Mouse (Mus musculus) embryonic facial prominence, embryonic 13.5 days (tissue): ENCODE measurements at regions not wholly inside any gene's neighbourhood (a gene's known extent, or its start where the extent isn't known, plus 50 kb on each side); places are given as distances from the start of the nearest gene placed in this dataset.

ENCODE experiments used
- ATAC-seq: fragments of 200-750 bp; cut with Nextera tagmentation; 2 replicates; pipeline ENCODE4 v1.8.0; 2017; ENCODE audit warnings: low read depth; ENCODE audit not compliant: insufficient number of reproducible peaks, insufficient read depth, low FRiP score, low TSS enrichment
- H3K27ac ChIP-seq: fragments of 300-500 bp; sonication (generic); 2 replicates; pipeline ENCODE4 v1.5.1; 2015; ENCODE audit warnings: moderate library complexity, mild to moderate bottlenecking, inconsistent platforms
- H3K27me3 ChIP-seq: fragments of 300-500 bp; sonication (generic); 2 replicates; pipeline ENCODE4 v1.6.1; 2015; ENCODE audit warnings: mild to moderate bottlenecking, inconsistent platforms
- H3K36me3 ChIP-seq: fragments of 300-500 bp; sonication (generic); 2 replicates; pipeline ENCODE4 v1.6.1; 2015; ENCODE audit warnings: mild to moderate bottlenecking, inconsistent platforms
- H3K4me1 ChIP-seq: fragments of 300-500 bp; sonication (generic); 2 replicates; pipeline ENCODE4 v1.6.1; 2015; ENCODE audit warnings: inconsistent platforms
- H3K4me2 ChIP-seq: fragments of 300-500 bp; sonication (generic); 2 replicates; pipeline ENCODE4 v1.6.1; 2015; ENCODE audit warnings: moderate library complexity, mild to moderate bottlenecking, inconsistent platforms
- H3K4me3 ChIP-seq: fragments of 300-500 bp; sonication (generic); 2 replicates; pipeline ENCODE4 v1.5.1; 2015; ENCODE audit warnings: mild to moderate bottlenecking, inconsistent platforms
- H3K9ac ChIP-seq: fragments of 300-500 bp; sonication (generic); 2 replicates; pipeline ENCODE4 v1.6.1; 2015; ENCODE audit warnings: mild to moderate bottlenecking, inconsistent platforms
- H3K9me3 ChIP-seq: fragments of 300-500 bp; sonication (generic); 2 replicates; pipeline ENCODE4 v1.6.1; 2016; ENCODE audit warnings: inconsistent platforms
- WGBS: fragments of 180-500 bp; shearing (Covaris S2); methylation state at CpG from one replicate; pipeline ENCODE4 v1.1.7; 2015; ENCODE audit warnings: mixed read lengths; 5-methylcytosine and 5-hydroxymethylcytosine counted together

DNA sequence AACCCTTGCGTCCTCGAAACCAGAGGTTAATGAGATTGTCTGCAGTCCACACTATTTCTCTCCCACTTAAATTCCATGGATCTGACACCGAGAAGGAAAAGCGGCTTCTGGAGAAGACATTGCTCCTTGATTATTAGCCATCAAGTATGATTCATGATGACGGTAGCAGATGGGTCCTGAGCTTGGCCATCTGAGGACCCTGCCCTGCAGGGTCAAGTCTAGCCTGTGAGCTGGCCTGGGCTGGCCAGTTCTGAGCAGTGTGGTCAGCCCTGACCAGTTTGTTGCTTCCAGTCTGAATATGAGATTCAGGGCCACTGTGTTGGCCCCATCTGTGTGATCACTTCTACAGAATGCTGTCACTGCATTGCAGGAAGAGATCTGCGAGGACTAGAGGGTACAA lies 1275.9 kb upstream of the A1bg start:
- Histone ChIP-seq H3K4me1 (no peaks in the 10 kb centered on the region), H3K36me3 (no peaks in the 10 kb centered on the region), H3K9me3 (0 out of 2 replicates have a peak, but pooled peaks cover 6% of the 10 kb centered on the region), H3K4me3 (no peak overlapping the region), H3K27ac (no peak overlapping the region), H3K9ac (no peak overlapping the region), H3K27me3 (no peaks in the 10 kb centered on the region), H3K4me2 (no peak overlapping the region)
- no peak for ATAC-seq
- WGBS, result 93% methylated on average over 6 of the region's 6 CpGs

- no peaks in the 10 kb centered on the region for H3K27me3 ChIP-seq
- no peaks in the 10 kb centered on the region for H3K36me3 ChIP-seq
- no peak for ATAC-seq
These were observed 1275.4 kb upstream of the A1bg start for GRCm38 (mm10) chr15:62198194-62198593.

DNA sequence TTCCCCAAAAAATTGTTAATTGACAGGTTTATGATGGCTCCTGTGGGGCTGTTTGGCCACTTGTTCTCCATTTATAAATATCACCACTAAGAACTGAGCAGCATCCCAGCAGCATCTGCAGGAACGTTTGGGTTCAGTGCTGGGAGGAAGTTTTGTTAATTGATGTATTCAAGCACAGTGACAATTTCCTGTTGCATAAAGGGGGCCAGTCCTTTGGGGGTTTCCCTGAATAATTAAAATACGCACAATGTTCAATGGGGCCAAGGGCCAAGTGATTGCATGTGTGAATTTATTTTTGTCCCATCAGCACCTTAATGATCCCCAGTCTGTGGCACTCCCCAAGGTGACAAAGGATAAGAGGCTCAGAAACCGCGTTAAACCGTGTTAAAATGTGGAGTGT lies 1272.6 kb upstream of the A1bg start:
- Histone ChIP-seq H3K4me1 (peaks cover 3% of the 10 kb centered on the region; the same call in 1 of the 2 replicates), H3K9me3 (no peaks in the 10 kb centered on the region), H3K9ac (no peak overlapping the region), H3K4me3 (no peak overlapping the region), H3K27ac (no peak overlapping the region), H3K36me3 (no peaks in the 10 kb centered on the region), H3K4me2 (no peak overlapping the region), H3K27me3 (no peaks in the 10 kb centered on the region)
- no peak for ATAC-seq
- WGBS, result 67% methylated on average over 5 of the region's 5 CpGs

More at GRCm38 (mm10) chr15:62198194-62198593, 1275.4 kb upstream of the A1bg start:
- 0 out of 2 replicates have a peak, but pooled peaks cover 6% of the 10 kb centered on the region for H3K9me3 ChIP-seq
- H3K4me2 ChIP-seq, result no peak overlapping the region
- no peaks in the 10 kb centered on the region for H3K4me1 ChIP-seq
- H3K27ac ChIP-seq, result no peak overlapping the region
- H3K4me3 ChIP-seq, result no peak overlapping the region
- 90% methylated on average over 4 of the region's 4 CpGs for WGBS
- no peak overlapping the region for H3K9ac ChIP-seq

DNA sequence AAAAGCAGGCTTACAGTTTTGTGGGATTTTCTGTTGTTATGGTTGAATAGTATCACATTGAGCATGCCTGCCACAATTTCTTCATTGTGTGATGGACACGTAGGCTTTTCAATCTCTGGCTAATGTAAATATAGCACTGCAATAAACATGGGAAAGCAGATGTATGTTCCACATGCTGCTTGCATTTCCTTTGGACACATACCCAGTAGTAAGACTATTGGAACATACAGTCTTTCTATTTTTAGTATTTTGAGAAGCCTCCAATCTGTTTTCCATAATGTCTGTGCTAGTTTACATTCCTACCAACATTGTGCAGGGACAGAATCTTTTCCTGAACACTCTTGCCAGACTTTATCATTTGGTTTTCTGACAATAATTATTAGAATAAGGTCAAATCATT lies 1269.9 kb upstream of the A1bg start:
- Histone ChIP-seq H3K4me2 (no peak overlapping the region), H3K27ac (no peak overlapping the region), H3K4me3 (no peak overlapping the region), H3K27me3 (no peaks in the 10 kb centered on the region), H3K9ac (no peak overlapping the region), H3K36me3 (no peaks in the 10 kb centered on the region), H3K9me3 (no peaks in the 10 kb centered on the region), H3K4me1 (peaks cover 3% of the 10 kb centered on the region; the same call in 1 of the 2 replicates)
- no peak for ATAC-seq
- 57% methylated on average over 1 of the region's 1 CpGs for WGBS

DNA sequence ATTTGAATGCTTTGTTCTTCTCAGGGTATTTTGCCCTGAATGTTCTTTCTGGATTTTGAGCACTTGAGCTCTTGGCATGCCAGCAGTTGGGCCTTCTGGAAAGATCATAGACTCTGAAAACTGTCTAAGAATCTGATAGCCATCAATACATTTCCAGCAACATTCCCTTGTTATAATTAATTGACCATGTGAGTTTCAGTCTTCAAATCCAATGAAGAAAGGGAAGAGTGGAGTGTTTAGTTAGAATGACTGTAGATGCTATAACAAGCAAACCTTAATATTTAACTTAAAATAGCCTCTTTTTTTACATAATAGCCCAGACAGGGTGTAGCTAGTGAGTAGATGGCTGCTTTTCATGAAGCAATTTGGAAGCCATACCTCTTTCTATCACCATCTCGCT lies 1268.8 kb upstream of the A1bg start:
- Histone ChIP-seq H3K4me1 (peaks cover 3% of the 10 kb centered on the region; the same call in 1 of the 2 replicates), H3K9ac (no peak overlapping the region), H3K4me2 (no peak overlapping the region), H3K36me3 (no peaks in the 10 kb centered on the region), H3K9me3 (no peaks in the 10 kb centered on the region), H3K4me3 (no peak overlapping the region), H3K27ac (no peak overlapping the region), H3K27me3 (no peaks in the 10 kb centered on the region)
- 92% methylated on average over 1 of the region's 1 CpGs for WGBS
- ATAC-seq, result no peak

DNA sequence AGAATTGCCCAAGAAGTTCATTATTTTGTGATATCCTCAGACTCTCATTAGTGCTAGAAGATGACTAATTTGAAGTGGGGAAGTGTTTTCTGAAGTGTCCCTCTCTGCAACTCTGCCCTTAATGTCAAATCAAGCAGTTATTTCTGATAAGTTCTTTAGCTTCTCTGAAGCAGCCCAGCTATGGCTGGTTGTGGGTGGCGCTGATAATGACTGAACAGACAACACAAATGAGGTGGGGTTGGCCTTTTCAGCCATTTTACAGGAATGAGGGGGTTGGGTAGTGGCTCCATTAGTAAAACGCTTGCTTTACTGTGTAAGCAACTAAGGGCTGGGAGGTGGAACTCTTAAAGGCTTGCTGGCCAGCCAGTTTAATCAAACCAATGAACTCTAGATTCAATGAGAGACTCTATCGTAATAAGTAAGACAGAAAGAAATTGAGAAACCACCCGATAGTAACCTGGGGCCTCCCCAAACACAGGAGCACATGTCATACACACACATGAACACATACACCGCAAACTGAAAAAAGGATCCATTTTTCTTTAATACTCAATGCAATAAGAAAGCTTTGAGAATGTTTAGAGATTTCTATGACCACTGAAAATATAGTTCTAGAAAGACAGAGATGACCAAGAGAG lies 1268.3 kb upstream of the A1bg start:
- H3K9ac ChIP-seq, result no peak overlapping the region
- H3K9me3 ChIP-seq, result no peaks in the 10 kb centered on the region
- H3K4me3 ChIP-seq, result no peak overlapping the region
- no peak overlapping the region for H3K4me2 ChIP-seq
- no peaks in the 10 kb centered on the region for H3K36me3 ChIP-seq
- ATAC-seq, result no peak
- WGBS, result 90% methylated on average over 5 of the region's 5 CpGs
- H3K4me1 ChIP-seq, result peaks cover 3% of the 10 kb centered on the region; the same call in 1 of the 2 replicates
- H3K27ac ChIP-seq, result no peak overlapping the region
- H3K27me3 ChIP-seq, result no peaks in the 10 kb centered on the region

GRCm38 (mm10) chr15:62190224-62190910 lies 1267.6 kb upstream of the A1bg start:
- Histone ChIP-seq H3K4me2 (no peak overlapping the region), H3K9ac (no peak overlapping the region), H3K9me3 (no peaks in the 10 kb centered on the region), H3K4me3 (no peak overlapping the region), H3K27me3 (no peaks in the 10 kb centered on the region), H3K4me1 (peaks cover 3% of the 10 kb centered on the region; the same call in 1 of the 2 replicates), H3K36me3 (no peaks in the 10 kb centered on the region), H3K27ac (no peak overlapping the region)
- 84% methylated on average over 5 of the region's 5 CpGs for WGBS
- ATAC-seq, result no peak

DNA sequence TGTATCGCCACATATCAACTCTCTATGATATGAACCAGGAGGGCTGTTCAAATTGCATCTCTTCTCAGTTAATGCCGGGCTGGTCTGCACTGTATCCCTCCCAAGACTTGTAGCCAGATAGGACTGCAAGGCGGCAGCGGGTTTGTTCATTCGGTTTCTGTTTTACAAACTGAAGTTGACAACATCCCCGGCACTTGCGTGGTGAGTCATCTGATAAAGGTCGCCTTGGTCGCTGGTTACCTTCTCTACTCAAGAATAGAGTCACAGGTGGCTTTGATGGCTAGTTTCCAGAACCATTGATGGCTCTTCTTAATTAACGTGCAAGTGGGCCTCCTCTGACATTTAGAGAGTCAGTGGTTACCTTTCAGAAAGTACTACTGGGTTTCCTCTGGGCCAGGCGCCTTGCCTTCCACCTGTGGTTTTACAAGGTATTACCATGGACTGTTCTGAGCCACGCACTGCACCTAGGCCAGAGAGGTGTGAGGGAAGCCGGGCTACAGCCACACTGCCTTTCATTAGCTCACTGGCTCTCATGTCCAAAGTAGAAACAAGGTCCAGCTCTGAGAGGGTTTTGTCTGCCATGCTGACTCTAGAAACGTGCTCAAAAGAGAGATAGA lies 1266.9 kb upstream of the A1bg start:
- no peak overlapping the region for H3K4me3 ChIP-seq
- ATAC-seq, result no peak
- H3K36me3 ChIP-seq, result no peaks in the 10 kb centered on the region
- no peaks in the 10 kb centered on the region for H3K9me3 ChIP-seq
- no peak overlapping the region for H3K4me2 ChIP-seq
- WGBS, result 91% methylated on average over 14 of the region's 14 CpGs
- no peak overlapping the region for H3K27ac ChIP-seq
- no peak overlapping the region for H3K9ac ChIP-seq
- H3K27me3 ChIP-seq, result no peaks in the 10 kb centered on the region
- H3K4me1 ChIP-seq, result peaks cover 3% of the 10 kb centered on the region; the same call in 1 of the 2 replicates

GRCm38 (mm10) chr15:62186548-62186947 lies 1263.7 kb upstream of the A1bg start:
- no peak for ATAC-seq
- Histone ChIP-seq H3K9me3 (no peaks in the 10 kb centered on the region), H3K27me3 (no peaks in the 10 kb centered on the region), H3K27ac (no peak overlapping the region), H3K9ac (no peak overlapping the region), H3K4me3 (no peak overlapping the region), H3K4me2 (no peak overlapping the region), H3K36me3 (no peaks in the 10 kb centered on the region), H3K4me1 (no peaks in the 10 kb centered on the region)
- WGBS, result 95% methylated on average over 11 of the region's 11 CpGs

DNA sequence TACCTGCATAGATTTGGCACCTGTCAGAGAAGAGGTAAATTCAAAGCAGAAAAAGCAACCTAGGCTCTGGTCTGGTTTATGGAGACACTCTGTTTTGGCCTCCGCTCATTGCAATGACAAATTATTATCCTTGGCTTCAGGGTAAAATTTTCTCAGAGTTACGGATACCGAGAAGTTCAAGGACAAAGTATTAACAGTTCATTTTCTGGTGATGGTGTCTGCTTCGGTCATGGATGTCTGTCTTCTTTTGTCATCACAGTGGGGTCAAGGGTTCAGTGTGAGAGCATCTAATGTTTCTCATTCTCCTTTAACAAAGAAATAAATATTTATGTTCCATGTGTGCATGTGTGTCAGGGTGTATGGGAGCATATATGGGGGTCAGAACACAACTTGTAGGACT lies 1261.0 kb upstream of the A1bg start:
- Histone ChIP-seq H3K9ac (no peak overlapping the region), H3K9me3 (no peaks in the 10 kb centered on the region), H3K36me3 (no peaks in the 10 kb centered on the region), H3K4me3 (no peak overlapping the region), H3K27ac (no peak overlapping the region), H3K4me1 (no peaks in the 10 kb centered on the region), H3K4me2 (no peak overlapping the region), H3K27me3 (no peaks in the 10 kb centered on the region)
- no peak for ATAC-seq
- WGBS, result 89% methylated on average over 4 of the region's 4 CpGs

GRCm38 (mm10) chr15:62181454-62181910 lies 1258.7 kb upstream of the A1bg start:
- no peaks in the 10 kb centered on the region for H3K4me1 ChIP-seq
- H3K27me3 ChIP-seq, result no peaks in the 10 kb centered on the region
- H3K9ac ChIP-seq, result no peak overlapping the region
- 82% methylated on average over 2 of the region's 2 CpGs for WGBS
- no peaks in the 10 kb centered on the region for H3K36me3 ChIP-seq
- no peak overlapping the region for H3K4me3 ChIP-seq
- H3K9me3 ChIP-seq, result no peaks in the 10 kb centered on the region
- no peak for ATAC-seq
- no peak overlapping the region for H3K27ac ChIP-seq
- H3K4me2 ChIP-seq, result no peak overlapping the region

DNA sequence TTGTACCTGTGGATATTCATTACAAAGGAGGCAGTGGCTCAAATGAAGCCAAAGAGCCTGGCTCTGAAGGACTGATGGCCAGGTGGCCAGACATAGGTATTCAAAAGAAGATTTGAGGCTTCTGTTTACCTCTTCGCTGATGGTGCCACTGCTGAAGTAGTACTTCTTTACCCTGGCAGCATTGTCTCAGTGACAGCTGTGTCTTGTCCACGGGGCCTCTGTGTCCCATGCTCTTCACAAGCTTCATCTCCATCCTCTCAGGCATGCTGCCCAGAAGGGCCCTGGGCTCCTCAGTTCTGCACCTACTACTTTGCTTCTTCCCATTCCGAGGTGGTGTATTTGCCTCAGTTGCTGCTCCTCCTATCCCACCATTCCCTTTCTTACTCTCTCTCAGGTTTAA lies 1257.9 kb upstream of the A1bg start:
- Histone ChIP-seq H3K4me3 (no peak overlapping the region), H3K27me3 (no peaks in the 10 kb centered on the region), H3K9ac (no peak overlapping the region), H3K4me1 (no peaks in the 10 kb centered on the region; the same call in 1 of the 2 replicates), H3K27ac (no peak overlapping the region), H3K36me3 (no peaks in the 10 kb centered on the region), H3K4me2 (no peak overlapping the region), H3K9me3 (no peaks in the 10 kb centered on the region)
- ATAC-seq, result no peak
- 93% methylated on average over 3 of the region's 3 CpGs for WGBS
